Mouse (Mus musculus) G1E (cell line): ENCODE measurements at regions not wholly inside any gene's neighbourhood (a gene's known extent, or its start where the extent isn't known, plus 50 kb on each side); places are given as distances from the start of the nearest gene placed in this dataset.

Experiments
- CTCF ChIP-seq: IDR thresholded peaks from 2 replicates; pipeline ENCODE4 v1.5.1; 2012; ENCODE audit warnings: low read depth, low read length, inconsistent platforms, mixed read lengths
- GATA1 ChIP-seq: IDR thresholded peaks from 2 replicates; pipeline ENCODE4 v1.6.1; 2012; ENCODE audit warnings: borderline replicate concordance, low read length, inconsistent platforms, mixed read lengths
- TAL1 ChIP-seq: conservative IDR thresholded peaks from 2 replicates; pipeline ENCODE4 v1.6.1; 2012; ENCODE audit warnings: low read depth, low read length, inconsistent platforms, mixed read lengths

GRCm38 (mm10) chr5:43457725-43458124, 57.6 kb upstream of the C1qtnf7 start:
- TF ChIP-seq CTCF (no peak), GATA1 (no peak), TAL1 (no peak)
